Mouse (Mus musculus) left cerebral cortex, adult 18-20 months (tissue): ENCODE data around the gene Hoxa4. TPM values are rescaled to one million over a fixed set of nuclear protein-coding genes. Genes with fewer than 3 reads are reported as not detected.

Experiments
- DNase-seq, 2 experiments: peaks; one replicate each; pipeline ENCODE4 v3.0.0; 2021 to 2022; ENCODE audit warnings: low spot score in 2 of 2, mixed read lengths in 1 of 2
- total RNA-seq, 2 experiments: library from RNA; stranded (reverse); gene quantifications; 2 replicates each; pipeline ENCODE4 v1.2.3; 2021

Hoxa4 gene
- total RNA-seq, 2 experiments from 2014 or later = not detected

DNA sequence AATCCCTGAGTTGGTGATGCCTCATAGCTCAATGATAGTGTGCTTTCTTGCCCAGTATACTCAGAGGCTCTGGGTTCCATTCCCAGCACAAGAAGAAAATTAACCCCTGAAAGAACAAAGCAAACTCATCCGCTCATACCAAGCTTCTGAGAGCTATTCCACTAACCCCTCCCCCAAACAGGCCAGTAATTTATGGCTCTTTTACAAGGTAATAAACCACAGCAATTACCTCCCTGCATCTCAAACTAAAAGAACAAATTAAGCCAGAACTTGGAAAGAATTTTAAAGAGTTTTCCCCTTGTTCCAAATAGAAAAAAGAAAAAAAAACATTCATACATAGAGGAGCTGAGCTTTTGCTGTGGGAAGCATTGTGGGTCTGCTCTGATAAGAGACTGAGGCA is 8.8 kb downstream of the Hoxa4 start:
- no peak for DNase-seq

DNA sequence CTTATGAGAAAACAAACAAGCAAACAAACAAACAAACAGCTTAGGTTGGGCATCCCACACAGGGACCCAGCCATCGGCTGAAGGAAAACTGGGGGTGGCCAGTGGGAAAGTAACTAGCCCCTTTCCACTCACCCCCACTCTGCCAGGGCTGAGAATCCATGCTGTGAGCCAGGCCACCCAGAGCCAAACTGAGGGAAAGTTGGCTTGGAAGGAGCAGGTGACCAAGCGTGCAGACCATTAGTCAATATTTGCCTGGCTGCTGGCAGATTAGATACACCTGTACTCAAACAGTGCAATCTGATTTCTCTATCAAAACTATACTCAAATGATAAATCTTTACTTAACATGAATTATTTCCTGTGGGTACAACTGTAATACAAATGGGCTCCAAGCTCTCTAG is 9.5 kb downstream of the Hoxa4 start:
- no peak for DNase-seq

DNA sequence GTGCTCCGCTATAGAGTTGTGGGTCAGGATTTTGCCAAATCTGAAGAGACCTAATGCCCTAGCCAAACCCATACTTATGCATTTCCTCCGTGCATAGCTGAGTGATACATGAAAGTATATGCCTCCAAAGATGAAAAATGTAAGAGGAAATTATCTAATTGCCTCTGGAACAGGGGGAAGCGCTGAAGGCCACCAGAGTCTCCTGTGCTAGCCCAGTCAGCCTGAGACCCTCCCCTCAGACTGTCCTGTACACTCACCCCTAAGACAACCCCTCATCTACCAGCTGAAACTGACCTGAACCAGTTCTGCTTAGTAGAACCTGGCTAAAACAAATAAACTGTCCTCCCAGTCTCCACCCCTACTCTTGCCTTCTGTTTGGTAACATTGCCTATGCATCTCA is 10.8 kb downstream of the Hoxa4 start:
- no peak for DNase-seq

- DNase-seq = no peak
These were observed 11.3 kb downstream of the Hoxa4 start for GRCm38 (mm10) chr6:52180213-52180710.

DNA sequence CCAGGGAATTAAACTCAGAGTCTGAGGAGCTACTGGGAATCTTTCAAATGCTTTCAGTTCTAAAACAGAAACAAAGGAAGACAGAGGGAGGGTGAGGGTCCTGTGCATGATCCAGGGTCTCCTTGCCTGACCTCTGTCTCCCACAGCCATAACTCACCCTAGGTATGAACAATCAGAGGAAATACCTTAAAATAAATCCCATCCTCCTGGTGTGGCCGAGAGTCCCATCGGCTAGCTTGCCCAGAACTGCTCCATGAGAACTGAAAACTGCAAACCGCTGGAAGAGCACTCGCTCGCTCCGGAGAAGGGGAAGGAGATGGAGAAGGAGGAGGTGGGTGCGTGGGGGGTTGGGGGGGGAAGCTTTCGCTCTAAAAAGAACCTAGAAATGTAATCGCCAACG is 11.9 kb downstream of the Hoxa4 start:
- no peak for DNase-seq

DNA sequence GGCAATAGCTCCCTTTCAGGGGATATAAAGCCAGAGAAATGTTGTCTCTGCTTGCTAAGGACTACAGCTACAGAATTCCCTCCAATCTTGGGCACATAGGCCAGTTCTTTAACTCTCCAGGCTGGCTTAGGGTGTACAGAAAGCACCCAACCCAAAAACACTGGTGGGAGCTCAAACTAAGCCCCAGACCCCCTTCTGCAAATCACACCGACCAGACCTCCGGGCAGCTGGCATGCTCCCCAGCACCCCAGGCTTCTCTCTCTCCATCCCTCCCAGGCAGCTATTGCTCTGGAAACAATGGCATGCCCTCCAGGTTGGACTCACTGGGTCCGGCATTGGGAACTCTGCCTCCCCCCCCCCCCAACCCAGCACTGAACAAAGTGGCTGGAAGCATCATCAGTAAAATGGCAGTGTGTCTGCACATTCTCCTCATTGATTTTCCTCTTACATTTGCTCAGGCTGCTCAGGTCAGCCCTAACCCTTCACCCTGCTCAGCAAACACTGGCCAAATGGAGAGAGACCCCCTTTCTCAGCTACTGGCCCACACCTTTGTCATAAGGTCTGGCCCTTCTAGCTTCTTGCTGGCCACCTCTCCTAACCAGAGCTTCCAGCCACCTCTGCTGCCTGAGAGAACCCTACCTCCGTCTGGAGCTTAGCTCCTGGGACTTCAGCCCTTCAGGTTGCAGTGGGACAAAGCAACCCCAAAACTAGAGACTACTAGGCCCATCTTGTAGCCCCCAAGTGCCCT is 12.5 kb downstream of the Hoxa4 start:
- no peak for DNase-seq

GRCm38 (mm10) chr6:52177806-52178205 is 13.7 kb downstream of the Hoxa4 start:
- DNase-seq = no peak

- DNase-seq = no peak
These were observed 14.4 kb downstream of the Hoxa4 start, which contains the start of gene 5730596B20Rik for GRCm38 (mm10) chr6:52177061-52177735. TSS of gene 5730596B20Rik (plus strand) at chr6:52177498.

DNA sequence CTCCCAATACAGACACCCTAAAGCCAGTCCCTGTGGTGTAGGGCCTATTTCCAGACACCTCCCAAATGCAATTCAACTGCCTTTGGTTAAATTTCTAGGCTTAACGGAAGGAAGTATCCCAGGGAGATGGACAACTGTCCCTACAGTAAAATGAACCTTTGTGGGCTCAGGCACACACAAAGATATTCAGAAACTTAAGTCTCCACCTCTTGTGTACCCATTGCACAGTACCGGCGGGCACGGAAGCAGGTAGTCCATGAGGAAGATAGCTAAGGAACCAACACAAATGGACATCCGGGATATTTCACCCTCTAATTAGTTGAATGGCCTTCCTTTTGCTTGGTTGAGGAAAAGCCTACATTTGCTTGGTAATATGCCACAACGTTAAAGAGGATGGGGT is 15.2 kb downstream of the Hoxa4 start:
- no peak for DNase-seq

- DNase-seq = no peak
These were observed 15.7 kb downstream of the Hoxa4 start for GRCm38 (mm10) chr6:52175864-52176263.

DNA sequence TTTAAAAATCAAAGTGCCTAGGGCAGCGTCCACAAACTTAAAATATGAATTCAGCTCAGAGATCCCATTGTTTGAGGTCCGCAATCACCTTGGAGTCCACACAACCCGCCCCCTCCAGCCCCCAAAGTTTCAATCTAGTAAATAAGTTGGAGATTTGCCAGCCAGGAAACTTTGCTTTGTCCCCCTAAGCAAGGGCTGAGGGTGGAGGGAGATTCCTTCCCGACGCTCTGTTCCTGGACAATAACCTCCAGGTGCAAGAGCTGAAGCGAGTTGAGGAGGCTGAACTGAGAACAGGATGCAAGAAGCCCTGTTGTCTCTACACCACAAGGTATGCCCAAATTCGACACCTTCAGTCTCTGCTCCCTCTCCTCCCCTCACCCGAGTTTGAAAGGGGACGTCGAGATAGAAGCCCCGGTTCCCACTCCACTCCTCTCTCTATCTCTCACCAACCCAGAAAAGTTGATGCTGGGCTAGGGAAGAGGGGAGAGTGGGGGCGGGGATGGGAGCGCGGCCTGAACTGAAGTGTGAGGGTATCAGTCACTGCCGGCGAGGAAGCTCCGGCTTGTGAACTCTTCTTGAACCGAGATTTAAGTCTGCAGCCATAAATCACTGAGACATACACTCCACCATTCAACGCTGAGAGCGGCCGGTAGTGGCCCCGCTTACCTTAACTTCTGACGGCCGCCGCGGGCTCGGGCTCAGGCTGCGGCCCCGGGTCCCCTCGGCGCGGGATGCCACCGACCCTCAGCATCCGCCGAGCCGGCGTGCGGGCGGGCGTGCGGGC is 16.4 kb downstream of the Hoxa4 start:
- DNase-seq = no peak

DNA sequence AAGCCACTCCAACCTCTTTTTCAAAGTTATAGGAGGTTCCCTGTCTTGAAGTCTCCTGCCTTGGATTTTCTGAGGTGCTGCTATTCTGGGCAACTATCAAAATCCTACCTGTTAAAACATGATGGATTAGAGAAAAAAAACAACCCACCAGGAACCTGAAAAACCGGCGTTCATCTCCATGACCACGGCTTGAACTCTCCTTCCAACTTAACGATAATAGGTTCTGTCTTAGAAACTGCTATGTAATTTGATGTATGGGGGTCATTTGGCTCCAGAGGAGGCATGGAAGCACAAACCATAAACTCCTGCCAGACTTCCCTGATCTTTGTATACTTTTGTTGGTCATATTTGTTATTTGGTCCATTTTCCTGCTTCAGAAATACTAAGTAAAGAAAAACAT is 17.9 kb downstream of the Hoxa4 start:
- no peak for DNase-seq

- no peak for DNase-seq
These were observed 19.1 kb downstream of the Hoxa4 start for GRCm38 (mm10) chr6:52172501-52172900.

DNA sequence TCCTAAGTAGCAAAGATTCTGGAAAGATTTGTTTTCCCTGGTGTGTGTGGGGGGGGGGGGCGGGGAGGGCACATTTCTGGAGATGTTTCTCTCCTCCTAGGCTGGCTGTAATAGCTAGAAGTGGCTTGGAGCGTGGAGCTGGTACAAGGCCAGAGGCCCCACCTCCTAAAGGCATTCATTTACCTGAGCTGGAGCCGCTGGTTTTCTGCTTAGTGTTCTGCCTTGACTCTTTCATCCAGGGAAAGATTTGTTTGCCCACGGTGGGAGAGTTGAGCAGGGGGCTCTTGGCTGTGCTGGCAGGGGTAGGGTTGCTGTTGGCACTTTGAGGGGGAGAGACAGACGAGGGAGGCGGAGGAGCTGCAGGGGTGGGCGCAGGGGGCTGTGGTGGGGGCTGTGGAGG is 19.6 kb downstream of the Hoxa4 start:
- no peak for DNase-seq

DNA sequence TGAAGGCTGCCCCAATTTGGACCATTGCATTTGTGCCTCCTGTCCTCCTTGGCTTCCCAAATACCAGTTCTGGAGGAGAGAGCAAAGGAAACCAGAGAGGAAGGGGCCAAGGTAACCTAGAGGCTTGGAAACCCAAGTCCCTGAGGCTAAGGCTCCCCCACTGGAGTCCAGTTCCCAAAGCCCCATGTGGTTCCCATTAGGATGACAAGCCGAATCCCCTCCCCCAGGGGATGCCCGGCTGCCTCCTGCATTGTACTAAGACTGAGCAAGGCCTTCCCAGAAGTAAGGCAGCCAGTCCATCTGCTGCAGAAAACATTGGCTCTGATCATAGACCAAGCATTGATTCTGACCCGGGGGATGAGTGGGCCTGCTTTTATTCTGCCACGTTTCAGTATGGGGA is 20.2 kb downstream of the Hoxa4 start:
- DNase-seq = no peak

- DNase-seq = no peak
These were observed 20.7 kb downstream of the Hoxa4 start for GRCm38 (mm10) chr6:52170898-52171223.

DNA sequence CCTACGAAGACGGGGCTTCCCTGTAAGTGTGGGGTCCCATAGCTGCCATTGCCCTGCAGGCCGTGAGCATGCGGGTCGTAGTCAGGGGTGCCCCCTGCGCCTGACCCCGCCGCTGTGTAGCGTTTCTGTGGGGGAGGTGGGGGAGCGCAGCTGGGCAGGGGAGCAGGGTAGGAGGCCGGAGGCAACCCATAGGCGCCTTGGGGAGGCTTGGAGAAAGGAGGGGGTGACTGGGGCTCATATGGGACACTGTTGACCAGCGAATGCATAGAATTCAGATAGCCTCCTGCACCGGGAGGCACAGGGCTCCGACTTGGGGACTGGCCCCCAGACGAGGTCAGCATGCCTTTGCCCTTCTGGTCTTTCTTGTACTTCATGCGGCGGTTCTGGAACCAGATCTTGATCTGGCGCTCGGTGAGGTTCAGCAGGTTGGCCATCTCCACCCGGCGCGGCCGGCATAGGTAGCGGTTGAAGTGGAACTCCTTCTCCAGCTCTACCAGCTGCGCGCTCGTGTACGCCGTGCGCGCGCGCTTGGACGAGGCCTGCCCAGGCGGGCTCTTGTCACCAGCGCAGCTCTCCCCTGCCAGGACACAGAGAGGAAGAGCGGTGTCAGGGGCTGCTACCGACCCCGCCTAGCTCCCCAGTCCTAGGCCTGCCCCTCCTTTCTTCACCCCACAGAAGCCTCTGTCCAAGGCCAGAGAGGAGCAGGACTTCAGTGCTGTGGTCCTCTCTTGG is 21.2 kb downstream of the Hoxa4 start:
- no peak for DNase-seq

- DNase-seq = no peak
These were observed 21.9 kb downstream of the Hoxa4 start for GRCm38 (mm10) chr6:52169499-52170165.

DNA sequence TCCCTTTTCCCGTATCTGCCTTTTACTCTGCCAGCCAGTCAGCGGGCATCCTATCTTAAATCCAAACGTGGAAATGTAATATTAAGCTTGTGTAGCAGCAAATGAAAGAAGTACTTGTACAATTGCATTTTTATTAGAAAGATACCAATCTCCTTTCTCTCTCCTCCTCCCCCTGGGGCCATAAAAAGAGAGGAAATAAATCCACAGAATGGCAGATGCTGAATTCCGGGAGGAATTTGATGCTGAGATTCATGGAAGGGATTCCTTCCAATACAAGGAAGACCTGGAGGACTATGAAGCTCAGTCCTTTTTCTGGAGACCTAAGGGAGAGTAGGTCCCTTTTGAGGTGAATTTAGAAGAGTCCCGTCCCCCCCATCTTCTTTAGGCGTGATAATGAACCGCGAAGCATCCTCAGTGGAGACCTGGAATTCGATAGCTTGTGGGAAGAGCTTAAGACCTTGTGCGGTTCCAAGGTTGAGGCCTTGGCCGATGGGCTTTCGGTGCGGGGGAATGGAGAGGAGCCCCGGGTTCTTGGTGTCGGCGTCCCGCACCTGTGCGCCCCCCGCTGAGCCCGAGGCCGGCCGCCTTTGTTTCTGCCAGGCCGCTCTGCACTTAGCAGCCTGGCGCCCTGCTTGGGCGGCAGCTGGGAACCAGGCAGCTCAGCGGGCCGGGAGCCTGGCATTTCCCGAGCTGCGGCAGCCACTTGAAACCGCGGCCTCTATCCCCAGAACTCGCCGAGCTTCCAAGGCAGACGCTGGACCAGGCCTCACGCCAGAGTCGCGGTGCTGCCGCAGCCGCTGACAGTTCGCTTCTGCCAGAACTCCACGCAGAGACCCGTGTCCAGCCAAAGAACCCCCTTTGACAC is 23.1 kb downstream of the Hoxa4 start:
- peak in 1 of 2 experiments; percentile 1 for DNase-seq

DNA sequence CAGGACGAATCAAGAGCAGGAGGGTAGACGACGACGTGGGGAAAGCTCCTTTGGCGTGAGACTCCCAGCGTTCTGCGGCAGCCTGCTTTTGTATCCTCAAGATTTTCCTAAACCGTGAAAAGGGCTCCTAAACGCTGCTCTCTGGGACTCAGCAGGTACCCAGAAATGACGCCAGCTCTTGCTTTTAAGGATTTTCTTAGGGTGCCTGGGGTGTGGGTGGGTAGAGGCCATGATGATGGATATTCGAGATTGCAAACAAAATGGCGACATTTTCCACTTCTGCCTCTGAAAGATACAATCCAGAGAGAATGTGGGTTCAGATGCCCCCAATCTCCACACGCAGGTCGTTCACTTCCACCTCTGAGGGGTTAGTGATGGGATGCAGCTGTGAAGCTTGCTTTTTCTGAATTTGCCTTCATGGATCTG is 23.8 kb downstream of the Hoxa4 start:
- DNase-seq = peak in 1 of 2 experiments; percentile 0
